Mouse (Mus musculus) lung, adult 2 months (tissue): ENCODE measurements around the gene Neurod6.

ENCODE experiments used
- CTCF ChIP-seq: fragments of 200-500 bp; IDR thresholded peaks from 2 replicates; pipeline ENCODE4 v1.5.1; 2011; ENCODE audit warnings: mild to moderate bottlenecking, low read length, control low read depth; ENCODE audit not compliant: insufficient read depth
- POLR2A ChIP-seq: fragments of 200-500 bp; IDR thresholded peaks from 2 replicates; pipeline ENCODE4 v1.6.1; 2011; ENCODE audit warnings: low read depth, mild to moderate bottlenecking, control low read depth, low read length, borderline replicate concordance; ENCODE audit errors: extremely low read depth

GRCm38 (mm10) chr6:55680974-55681373 is at the start of gene Neurod6:
- TF ChIP-seq POLR2A (no peak), CTCF (no peak)
